Mouse (Mus musculus) CH12.LX (cell line): ENCODE measurements around the gene Serpinb9. TPM values are rescaled to one million over a fixed set of nuclear protein-coding genes. Genes with fewer than 3 reads are reported as not detected.

ENCODE experiments used
- DNase-seq: peaks from one replicate; pipeline ENCODE4 v3.0.0-alpha.2; 2013; ENCODE audit errors: extremely low read depth
- H3K27ac ChIP-seq: 2 replicates; pipeline ENCODE4 v1.5.1; 2012; ENCODE audit warnings: low read depth, mild to moderate bottlenecking, control low read depth, moderate library complexity; ENCODE audit not compliant: insufficient read depth
- H3K27me3 ChIP-seq: replicated peaks from 2 replicates; pipeline ENCODE3; 2012; ENCODE audit warnings: inconsistent platforms
- H3K36me3 ChIP-seq, 2 experiments: replicated peaks in 1 of 2; 2 replicates each; pipeline versions ENCODE3 to v1.6.1; 2012; ENCODE audit warnings: inconsistent platforms in 1 of 2, low read length in 1 of 2, mild to moderate bottlenecking in 1 of 2, mixed read lengths in 1 of 2, moderate library complexity in 1 of 2; ENCODE audit not compliant: control insufficient read depth in 1 of 2, insufficient read depth in 1 of 2
- H3K4me1 ChIP-seq, 2 experiments: 2 replicates each; pipeline ENCODE4 v1.6.1; 2012; ENCODE audit warnings: inconsistent platforms in 1 of 2, moderate library complexity in 1 of 2; ENCODE audit not compliant: insufficient read depth in 2 of 2, control insufficient read depth in 1 of 2
- H3K4me2 ChIP-seq: 2 replicates; pipeline ENCODE4 v1.6.1; 2012; ENCODE audit warnings: low read depth, mild to moderate bottlenecking, control low read depth; ENCODE audit not compliant: poor library complexity, insufficient read depth, severe bottlenecking
- H3K4me3 ChIP-seq, 3 experiments: fragments of 150-350 bp in 1 of 3; sonication (generic) in 1 of 3; replicated peaks in 1 of 3; 2 replicates each; pipeline versions ENCODE3 to v1.5.1; 2011 to 2012; ENCODE audit warnings: low read depth in 2 of 3, low read length in 2 of 3, mild to moderate bottlenecking in 2 of 3, moderate library complexity in 2 of 3, control low read depth in 1 of 3, improper control_type of control experiment in 1 of 3, inconsistent platforms in 1 of 3, mixed read lengths in 1 of 3; ENCODE audit not compliant: poor library complexity in 1 of 3
- H3K79me2 ChIP-seq: replicated peaks from 2 replicates; pipeline ENCODE4 v1.6.1; 2012; ENCODE audit warnings: mild to moderate bottlenecking, moderate library complexity; ENCODE audit not compliant: control insufficient read depth, poor library complexity, insufficient read depth, severe bottlenecking; ENCODE audit errors: extremely low read depth
- H3K9ac ChIP-seq: 2 replicates; pipeline ENCODE4 v1.6.1; 2012; ENCODE audit warnings: low read depth, mild to moderate bottlenecking, control low read depth, moderate library complexity; ENCODE audit not compliant: insufficient read depth
- H3K9me3 ChIP-seq: replicated peaks from 2 replicates; pipeline ENCODE3; 2012; ENCODE audit warnings: low read length, inconsistent platforms, mixed read lengths
- BHLHE40 ChIP-seq: IDR thresholded peaks from 2 replicates; pipeline ENCODE4 v1.6.1; 2011; ENCODE audit warnings: mild to moderate bottlenecking, low read depth, low read length, improper control_type of control experiment
- ELF1 ChIP-seq: IDR thresholded peaks from 2 replicates; pipeline ENCODE4 v1.6.1; 2014; ENCODE audit warnings: low read depth, mild to moderate bottlenecking, inconsistent platforms, low read length, improper control_type of control experiment
- JUN ChIP-seq: IDR thresholded peaks from 2 replicates; pipeline ENCODE4 v1.6.1; 2011; ENCODE audit warnings: low read depth, mild to moderate bottlenecking, low read length, improper control_type of control experiment, moderate library complexity; ENCODE audit not compliant: insufficient read depth
- JUND ChIP-seq: conservative IDR thresholded peaks from 2 replicates; pipeline ENCODE4 v1.6.1; 2011; ENCODE audit warnings: low read depth, low read length, improper control_type of control experiment
- MAX ChIP-seq: IDR thresholded peaks from 2 replicates; pipeline ENCODE4 v1.6.1; 2011; ENCODE audit warnings: low read length, improper control_type of control experiment
- MAZ ChIP-seq: IDR thresholded peaks from 2 replicates; pipeline ENCODE4 v1.6.1; 2012; ENCODE audit warnings: low read depth, mild to moderate bottlenecking, inconsistent platforms, low read length, improper control_type of control experiment, moderate library complexity
- MEF2A ChIP-seq: IDR thresholded peaks from 2 replicates; pipeline ENCODE4 v1.6.1; 2014; ENCODE audit warnings: low read depth, mild to moderate bottlenecking, inconsistent platforms, low read length, improper control_type of control experiment, borderline replicate concordance
- NELFE ChIP-seq: IDR thresholded peaks from 2 replicates; pipeline ENCODE4 v1.6.1; 2011; ENCODE audit warnings: low read depth, low read length, improper control_type of control experiment
- PAX5 ChIP-seq: IDR thresholded peaks from 2 replicates; pipeline ENCODE4 v1.6.1; 2012; ENCODE audit warnings: low read length, inconsistent platforms, mixed read lengths
- POLR2A ChIP-seq: IDR thresholded peaks from 2 replicates; pipeline ENCODE4 v1.6.1; 2011; ENCODE audit warnings: low read depth, mild to moderate bottlenecking, improper control_type of control experiment, low read length
- POLR2AphosphoS2 ChIP-seq: IDR thresholded peaks from 2 replicates; pipeline ENCODE4 v1.6.1; 2011; ENCODE audit warnings: low read depth, low read length, improper control_type of control experiment
- RCOR1 ChIP-seq: conservative IDR thresholded peaks from 2 replicates; pipeline ENCODE4 v1.6.1; 2012; ENCODE audit warnings: low read depth, mild to moderate bottlenecking, inconsistent platforms, low read length, improper control_type of control experiment
- SIN3A ChIP-seq: IDR thresholded peaks from 2 replicates; pipeline ENCODE4 v1.6.1; 2012; ENCODE audit warnings: low read length, improper control_type of control experiment, inconsistent platforms
- SMC3 ChIP-seq: IDR thresholded peaks from 2 replicates; pipeline ENCODE4 v1.6.1; 2011; ENCODE audit warnings: low read depth, low read length, improper control_type of control experiment
- UBTF ChIP-seq: IDR thresholded peaks from 2 replicates; pipeline ENCODE4 v1.6.1; 2012; ENCODE audit warnings: low read depth, mild to moderate bottlenecking, inconsistent platforms, low read length, improper control_type of control experiment, moderate library complexity
- USF2 ChIP-seq: conservative IDR thresholded peaks from 2 replicates; pipeline ENCODE4 v1.6.1; 2011; ENCODE audit warnings: low read depth, low read length, improper control_type of control experiment
- dilution Hi-C: fragments of 300-500 bp; cut with MboI; formaldehyde crosslinking; loops from 2 replicates; pipeline ENCODE4 v1.14.3; 2020; ENCODE audit warnings: low sequenced_read_pairs; ENCODE audit not compliant: extremely low pct_unique_long_range_greater_than_20kb, extremely low pct_ligation_motif_present
- in situ Hi-C: fragments of 300-500 bp; cut with MboI; formaldehyde crosslinking; loops from 3 replicates; pipeline ENCODE4 v1.14.3; 2019; ENCODE audit warnings: low sequenced_read_pairs, low pct_ligation_motif_present, low pct_unique_long_range_greater_than_20kb, mixed read lengths
- polyA plus RNA-seq: library from polyadenylated mRNA; unstranded; fragments of >175 nt; gene quantifications from 2 replicates; pipeline ENCODE4 v1.2.1, GENCODE M21; 2012; ENCODE audit warnings: low read depth; ENCODE audit not compliant: insufficient read length
- total RNA-seq, 2 experiments: library from RNA; depleted of rRNA; stranded (reverse); fragments of 300-350 nt in 1 of 2; fragments of >200 nt in 1 of 2; gene quantifications; 2 replicates each; pipeline ENCODE4 v1.2.3; 2012 to 2014

Gene Serpinb9
- total and polyA plus RNA-seq, 3 experiments: 3.5 to 14.6 (median 12.1) TPM

DNA sequence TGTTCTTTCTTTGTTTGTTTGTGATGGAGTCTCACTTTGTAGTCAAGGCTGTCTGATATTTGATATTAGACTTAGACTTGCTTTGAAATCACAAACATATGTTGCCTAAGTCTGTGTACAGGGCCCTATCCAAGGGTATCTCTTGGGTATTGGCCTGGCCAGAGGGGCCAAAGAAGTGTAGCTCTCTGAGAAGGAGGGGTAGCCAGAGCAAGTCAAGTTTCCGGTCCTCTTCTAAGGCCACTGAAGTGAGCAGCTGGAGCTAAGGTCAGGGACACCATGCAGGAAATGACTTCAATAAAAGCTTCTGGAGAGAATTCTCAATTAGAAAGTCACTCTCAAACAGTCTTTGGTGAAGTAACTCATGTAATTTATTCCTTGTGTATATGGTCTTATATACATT, 19.3 kb downstream of the Serpinb9 start:
- H3K9ac ChIP-seq: no peak overlapping the region
- no peak for TF ChIP-seq JUN
- no peak for TF ChIP-seq SIN3A
- no peak for TF ChIP-seq ELF1
- TF ChIP-seq MAX: no peak
- no peak for TF ChIP-seq RCOR1
- TF ChIP-seq NELFE: no peak
- TF ChIP-seq POLR2AphosphoS2: no peak
- no peak for TF ChIP-seq BHLHE40
- TF ChIP-seq POLR2A: no peak
- TF ChIP-seq JUND: no peak
- no peak for TF ChIP-seq PAX5
- no peak for TF ChIP-seq SMC3
- no peak for TF ChIP-seq USF2
- no peaks in the 10 kb centered on the region for H3K79me2 ChIP-seq
- no peak overlapping the region for H3K4me3 ChIP-seq
- H3K27ac ChIP-seq: no peak overlapping the region
- no peaks in the 10 kb centered on the region for H3K27me3 ChIP-seq
- peaks cover 7% of the 10 kb centered on the region for H3K9me3 ChIP-seq
- H3K36me3 ChIP-seq: no peaks in the 10 kb centered on the region
- dilution Hi-C loops (no loop called here), in situ Hi-C loops (loop anchor here (5.0 kb wide), 1 partner anchor 75 kb away; no protein-coding TSS in a partner anchor)
- no peak overlapping the region for H3K4me2 ChIP-seq
- peaks cover 0 to 7% of the 10 kb centered on the region in 2 experiments; a peak in 1 of 4 replicates for H3K4me1 ChIP-seq
- no peak for DNase-seq

DNA sequence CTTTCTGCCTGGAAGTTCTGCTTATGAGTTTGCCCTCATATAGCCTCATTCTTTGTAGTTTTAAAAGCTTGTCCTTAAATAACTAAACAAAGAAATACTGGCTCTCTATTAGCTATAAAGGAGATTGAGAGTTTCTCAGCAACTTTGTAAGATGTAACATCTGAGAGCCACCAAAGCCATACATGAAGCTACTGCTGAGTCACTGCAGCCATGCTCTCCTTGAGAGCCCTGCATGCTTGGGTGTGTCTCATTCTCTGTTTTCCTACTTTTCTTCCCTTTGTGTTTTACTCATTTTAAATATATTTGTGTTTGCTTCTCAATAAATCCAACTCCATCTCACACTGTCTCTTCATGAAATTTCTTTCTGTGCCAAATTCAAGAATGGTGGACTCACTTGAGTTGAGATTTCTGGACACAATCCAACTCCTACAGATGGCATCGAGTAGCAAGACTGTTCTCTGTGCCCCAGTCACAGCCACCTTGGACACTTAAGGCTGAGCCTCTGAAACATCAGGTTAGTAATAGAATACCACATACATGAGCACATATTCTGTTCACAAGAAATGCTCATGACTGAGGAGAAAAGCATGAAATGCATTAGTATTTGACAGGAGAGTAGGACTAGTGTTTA, 23.5 kb downstream of the Serpinb9 start:
- Histone ChIP-seq H3K36me3 (no peaks in the 10 kb centered on the region), H3K27ac (no peak overlapping the region), H3K9ac (no peak overlapping the region), H3K4me1 (peaks cover 0 to 7% of the 10 kb centered on the region in 2 experiments; a peak in 1 of 4 replicates), H3K9me3 (no peaks in the 10 kb centered on the region), H3K4me2 (no peak overlapping the region), H3K27me3 (no peaks in the 10 kb centered on the region), H3K4me3 (no peak overlapping the region), H3K79me2 (no peaks in the 10 kb centered on the region)
- in situ Hi-C loops (no loop called here), dilution Hi-C loops (no loop called here)
- DNase-seq: no peak
- TF ChIP-seq RCOR1 (no peak), UBTF (no peak), MAZ (no peak), MAX (no peak), POLR2AphosphoS2 (no peak), MEF2A (no peak), NELFE (no peak), ELF1 (no peak)
